Mouse (Mus musculus) small intestine, adult 2 months (tissue): Measurements from ENCODE around the gene Sirt7. TPM values are rescaled to one million over a fixed set of nuclear protein-coding genes. Genes with fewer than 3 reads are reported as not detected.
"Not testable (repeated sequence)": the region's sequence is repeated elsewhere in the genome, so short reads cannot be mapped to it uniquely, and the experiment has no call there.

Experiments used
- H3K27ac ChIP-seq: fragments of 200-500 bp; 2 replicates; pipeline ENCODE4 v1.5.1; 2012; ENCODE audit warnings: low read depth, low read length, control low read depth, inconsistent platforms; ENCODE audit not compliant: insufficient read depth
- H3K27me3 ChIP-seq: fragments of 200-500 bp; 2 replicates; pipeline ENCODE4 v1.6.1; 2012; ENCODE audit warnings: mild to moderate bottlenecking, moderate library complexity, low read length, inconsistent platforms; ENCODE audit not compliant: control insufficient read depth, insufficient read depth
- H3K36me3 ChIP-seq: fragments of 200-500 bp; 2 replicates; pipeline ENCODE4 v1.6.1; 2012; ENCODE audit warnings: mild to moderate bottlenecking, low read length, control low read depth, inconsistent platforms; ENCODE audit not compliant: control insufficient read depth, insufficient read depth
- H3K4me1 ChIP-seq: fragments of 200-500 bp; 2 replicates; pipeline ENCODE4 v1.6.1; 2012; ENCODE audit warnings: low read length, inconsistent platforms, mixed read lengths; ENCODE audit not compliant: control insufficient read depth, insufficient read depth, insufficient read length
- H3K4me3 ChIP-seq: fragments of 200-500 bp; 2 replicates; pipeline ENCODE4 v1.5.1; 2012; ENCODE audit warnings: low read depth, mild to moderate bottlenecking, control low read depth, inconsistent platforms, low read length, moderate library complexity
- CTCF ChIP-seq: fragments of 200-500 bp; IDR thresholded peaks from 2 replicates; pipeline ENCODE4 v1.5.1; 2012; ENCODE audit warnings: low read depth, mild to moderate bottlenecking, control low read depth, inconsistent platforms, low read length, moderate library complexity, mixed read lengths; ENCODE audit not compliant: insufficient replicate concordance, insufficient read length; ENCODE audit errors: extremely low read depth
- POLR2A ChIP-seq: fragments of 200-500 bp; IDR thresholded peaks from 2 replicates; pipeline ENCODE4 v1.6.1; 2012; ENCODE audit warnings: low read depth, mild to moderate bottlenecking, control low read depth, inconsistent platforms, low read length, moderate library complexity
- WGBS: fragments of 180-500 bp; shearing (Covaris S2); methylation state at CpG from one replicate; pipeline ENCODE4 v1.1.7; 2018; 5-methylcytosine and 5-hydroxymethylcytosine counted together
- polyA plus RNA-seq: library from polyadenylated mRNA; depleted of rRNA; stranded (reverse); fragments of >200 nt; gene quantifications from 2 replicates; pipeline ENCODE4 v1.2.3, GENCODE M21; 2012

Sirt7 gene
- polyA plus RNA-seq, 1 experiment = 147 TPM

DNA sequence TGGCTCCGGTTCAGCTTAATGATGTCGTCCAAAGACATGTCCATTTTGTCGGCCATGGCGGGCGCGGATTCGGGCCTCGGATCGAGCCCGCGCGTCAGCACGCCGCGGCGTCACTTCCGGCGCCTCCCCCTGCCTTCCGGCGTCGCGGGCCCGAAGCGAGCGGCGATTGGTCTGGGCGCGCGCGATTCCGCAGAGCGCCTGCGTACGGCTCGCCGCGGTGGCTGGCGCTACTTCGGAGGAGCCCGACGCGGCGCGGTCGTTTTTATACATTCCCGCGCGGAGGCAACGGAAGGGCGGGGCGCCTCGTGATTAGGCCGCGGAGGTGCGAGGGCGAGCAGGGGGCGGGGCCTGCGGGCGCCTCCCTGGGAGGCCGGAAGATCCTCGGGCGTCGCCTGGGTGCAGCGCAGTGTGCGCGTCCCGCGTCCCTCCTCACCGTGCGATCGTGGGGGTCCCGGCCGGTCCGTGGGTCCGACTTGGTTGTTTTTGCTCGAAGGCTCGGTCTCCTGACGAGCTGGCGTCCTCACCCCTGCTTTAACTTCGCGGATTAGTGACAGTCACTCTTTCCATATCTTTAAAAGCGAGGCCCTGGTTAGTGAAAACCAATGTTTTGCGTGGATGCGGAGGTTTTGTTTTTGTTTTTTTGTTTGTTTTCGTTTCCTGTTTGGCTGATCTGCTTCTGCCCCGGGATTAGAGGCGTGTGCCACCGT is 26.6 kb downstream of the Sirt7 start, which contains the start of the genes Alyref and Anapc11:
TSS of gene Alyref (minus strand) at position 83 of the 707 bp plus-strand sequence.
TSS of gene Anapc11 (plus strand) at position 139 of the 707 bp plus-strand sequence.
- no peaks in the 10 kb centered on the region for H3K27me3 ChIP-seq
- under 1% methylated on average over 88 of the region's 88 CpGs for WGBS
- H3K4me1 ChIP-seq = peaks cover 14% of the 10 kb centered on the region; the same call in 1 of the 2 replicates
- H3K27ac ChIP-seq = peak within 1 kb of the TSS; percentile 55
- peaks cover 26% of the 10 kb centered on the region for H3K36me3 ChIP-seq
- no peak; the same call in 1 of the 2 replicates for TF ChIP-seq POLR2A
- TF ChIP-seq CTCF = no peak
- H3K4me3 ChIP-seq = peak within 1 kb of the TSS; percentile 95

DNA sequence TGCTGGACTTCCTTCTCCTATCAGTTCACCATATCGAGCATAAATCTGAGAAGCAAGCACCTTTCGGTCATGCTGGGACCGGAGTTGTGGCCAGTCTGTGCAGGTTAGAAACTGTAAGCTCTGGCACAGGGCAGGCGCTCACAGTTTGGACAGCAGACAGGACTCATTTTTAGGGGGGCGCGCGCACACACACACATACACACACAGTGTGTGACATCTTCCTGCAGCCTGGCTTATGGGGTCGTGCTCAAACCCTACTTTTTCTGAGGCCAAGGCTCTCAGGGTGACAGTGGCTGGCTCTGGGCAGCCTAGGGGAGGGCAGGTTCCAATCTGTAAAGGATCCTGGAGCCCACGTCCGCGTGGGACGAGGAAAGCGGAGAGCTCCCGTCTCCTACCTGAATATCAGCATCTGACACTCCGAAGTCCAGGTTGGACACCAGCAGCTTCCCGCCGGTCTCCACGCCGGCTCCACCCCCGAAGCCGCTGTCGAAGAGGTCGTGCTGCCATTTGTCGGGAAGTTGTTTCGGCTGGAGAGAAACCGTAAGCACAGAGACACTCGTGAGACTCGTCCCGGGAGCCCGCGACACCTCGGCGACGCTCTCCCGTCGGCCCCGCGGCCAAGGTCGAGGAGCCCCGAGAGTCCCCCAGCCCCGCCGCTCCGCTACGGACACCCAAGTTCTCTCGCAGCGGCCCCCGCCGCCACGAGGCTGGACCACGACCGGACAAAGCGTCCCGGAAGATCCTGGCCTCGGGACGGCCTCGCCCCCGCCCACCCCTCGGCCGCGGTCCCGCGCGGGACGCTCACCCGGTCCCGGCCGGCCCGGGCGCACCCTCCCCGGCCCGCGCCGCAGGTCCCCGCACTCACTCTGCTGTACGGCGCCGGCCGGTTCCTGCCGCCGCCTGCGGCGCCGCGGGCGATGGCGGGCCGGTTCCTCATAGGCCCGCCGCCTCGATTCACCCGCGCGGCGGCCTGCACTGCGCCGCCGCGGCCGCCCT is 27.5 kb downstream of the Sirt7 start:
- WGBS = 3% methylated on average over 92 of the region's 99 CpGs
- TF ChIP-seq POLR2A (no peak), CTCF (no peak)
- Histone ChIP-seq H3K27ac (peak overlapping the region; percentile 22; the same call in 1 of the 2 replicates), H3K4me1 (peaks cover 14% of the 10 kb centered on the region; the same call in 1 of the 2 replicates), H3K4me3 (peak overlapping the region; percentile 95), H3K36me3 (peaks cover 32% of the 10 kb centered on the region), H3K27me3 (no peaks in the 10 kb centered on the region)

DNA sequence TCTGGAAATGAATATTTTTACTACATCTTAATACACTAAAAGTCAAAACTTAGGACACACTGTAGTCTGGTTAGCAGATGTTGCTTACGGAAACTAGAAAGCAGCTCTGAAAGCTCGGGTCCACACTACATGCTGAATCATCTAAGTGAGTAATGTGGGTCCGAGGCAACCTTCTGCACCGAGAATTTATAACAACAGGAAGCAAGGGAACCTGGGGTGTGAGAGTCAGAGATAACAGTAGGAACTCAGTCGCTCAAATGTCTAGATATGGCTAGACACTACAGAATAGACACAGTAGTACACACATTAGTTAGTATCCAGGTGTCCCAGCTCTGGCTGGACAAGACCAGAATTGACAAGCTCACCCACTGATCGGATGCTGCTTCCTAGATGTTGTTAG is 36.5 kb downstream of the Sirt7 start:
- H3K4me3 ChIP-seq = no peak overlapping the region
- H3K27me3 ChIP-seq = no peaks in the 10 kb centered on the region
- no peaks in the 10 kb centered on the region for H3K4me1 ChIP-seq
- peaks cover 36% of the 10 kb centered on the region for H3K36me3 ChIP-seq
- TF ChIP-seq CTCF (no peak), POLR2A (no peak)
- no peak overlapping the region for H3K27ac ChIP-seq
- WGBS = 83% methylated on average over 6 of the region's 6 CpGs

DNA sequence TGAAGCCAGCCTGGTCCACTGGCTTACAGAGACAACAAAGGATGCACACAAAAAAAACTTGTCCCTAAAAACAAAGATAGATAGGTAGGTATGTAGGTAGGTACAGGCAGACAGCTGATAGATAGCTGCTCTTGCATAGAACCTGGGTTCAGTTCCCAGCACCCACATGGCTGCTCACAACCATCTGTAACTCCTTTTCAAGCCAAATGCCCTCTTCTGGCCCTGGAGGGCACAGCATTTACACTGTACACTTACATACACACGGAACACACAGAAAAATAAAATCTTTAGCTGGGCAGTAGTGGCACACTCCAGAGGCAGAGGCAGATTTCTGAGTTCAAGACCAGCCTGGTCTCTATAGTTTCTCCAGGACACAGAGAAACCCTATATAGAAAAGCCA is 41.1 kb downstream of the Sirt7 start:
- Histone ChIP-seq H3K27me3 (no peaks in the 10 kb centered on the region), H3K27ac (no peak overlapping the region), H3K4me3 (no peak overlapping the region), H3K36me3 (peaks cover 24% of the 10 kb centered on the region), H3K4me1 (peaks cover 13% of the 10 kb centered on the region)
- 95% methylated on average over 1 of the region's 1 CpGs for WGBS
- TF ChIP-seq POLR2A (no peak), CTCF (no peak)

DNA sequence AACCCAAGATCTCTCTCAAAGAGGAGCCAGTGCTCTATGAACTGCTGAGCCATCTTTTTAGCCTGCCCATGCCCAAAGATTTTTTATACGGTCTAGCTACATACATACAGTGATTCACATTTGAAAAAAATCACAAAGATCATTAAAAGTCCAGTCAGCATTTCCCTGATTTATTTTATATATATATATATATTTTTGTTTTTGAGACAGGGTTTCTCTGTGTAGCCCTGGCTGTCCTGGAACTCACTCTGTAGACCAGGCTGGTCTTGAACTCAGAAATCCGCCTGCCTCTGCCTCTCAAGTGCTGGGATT is 42.1 kb downstream of the Sirt7 start:
- not testable (repeated sequence) for H3K4me3 ChIP-seq, H3K27me3 ChIP-seq, H3K27ac ChIP-seq
- Histone ChIP-seq H3K4me1 (peaks cover 23% of the 10 kb centered on the region), H3K36me3 (peaks cover 30% of the 10 kb centered on the region)
- WGBS = 92% methylated on average over 2 of the region's 2 CpGs

DNA sequence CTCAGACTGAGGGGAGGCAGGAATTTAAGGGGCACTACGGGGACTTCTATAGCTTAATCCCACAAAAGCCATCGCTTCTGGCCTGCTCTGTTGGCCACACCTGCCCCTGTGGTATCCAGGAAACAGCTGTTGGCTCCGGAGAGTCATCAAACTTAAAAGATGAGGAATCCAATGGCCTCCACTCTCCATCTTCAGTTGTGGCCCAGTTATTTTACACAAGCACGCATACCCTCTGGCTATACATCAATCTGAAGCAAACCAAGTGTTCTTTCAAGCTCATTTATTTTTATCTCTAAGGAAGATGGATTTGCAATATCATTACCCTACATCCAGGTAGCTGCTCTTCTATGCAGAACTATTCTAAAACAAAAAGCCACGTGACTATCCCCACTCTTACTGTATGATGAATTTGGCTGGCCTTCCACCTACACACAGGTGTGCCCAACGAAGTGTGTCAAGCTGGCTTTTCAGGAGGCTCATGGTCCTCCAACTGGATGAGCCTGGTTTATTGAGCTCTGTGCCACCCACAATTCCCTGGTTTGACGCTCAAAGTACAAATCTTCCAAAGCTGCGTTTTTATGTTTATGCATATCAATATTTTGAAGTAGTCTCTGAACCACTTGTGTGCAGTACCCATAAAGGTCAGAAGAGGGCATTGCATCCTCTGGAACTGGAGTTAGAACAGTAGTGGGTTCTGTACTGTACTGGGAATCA is 42.6 kb downstream of the Sirt7 start:
- Histone ChIP-seq H3K36me3 (peaks cover 35% of the 10 kb centered on the region), H3K4me1 (peaks cover 28% of the 10 kb centered on the region), H3K27ac (peak overlapping the region; percentile 73), H3K27me3 (no peaks in the 10 kb centered on the region), H3K4me3 (peak overlapping the region; percentile 81)
- 48% methylated on average over 8 of the region's 8 CpGs for WGBS
- TF ChIP-seq CTCF = peak; percentile 21; the same call in 1 of the 2 replicates
- TF ChIP-seq POLR2A = no peak
